Mouse (Mus musculus) ES-E14 (cell line): Measurements from ENCODE around the gene Dixdc1.

Experiments used
- CHD2 ChIP-seq: IDR thresholded peaks from 2 replicates; pipeline ENCODE4 v1.6.1; 2014; ENCODE audit warnings: mild to moderate bottlenecking, low read depth, low read length, inconsistent platforms
- HCFC1 ChIP-seq: IDR thresholded peaks from 2 replicates; pipeline ENCODE4 v1.6.1; 2012; ENCODE audit warnings: low read length, inconsistent platforms, borderline replicate concordance; ENCODE audit not compliant: insufficient read depth
- MAFK ChIP-seq: IDR thresholded peaks from 2 replicates; pipeline ENCODE4 v1.6.1; 2014; ENCODE audit warnings: mild to moderate bottlenecking, low read depth, low read length, inconsistent platforms; ENCODE audit not compliant: insufficient read depth
- ZC3H11A ChIP-seq: IDR thresholded peaks from 2 replicates; pipeline ENCODE4 v1.6.1; 2012; ENCODE audit warnings: low read depth, mild to moderate bottlenecking, inconsistent platforms, low read length, borderline replicate concordance
- ZNF384 ChIP-seq: IDR thresholded peaks from 2 replicates; pipeline ENCODE4 v1.6.1; 2012; ENCODE audit warnings: low read depth, low read length, inconsistent platforms

GRCm38 (mm10) chr9:50700921-50701691 is 38.2 kb downstream of the Dixdc1 start:
- TF ChIP-seq ZNF384 (no peak), CHD2 (no peak), ZC3H11A (no peak), MAFK (no peak), HCFC1 (no peak)
